Mouse (Mus musculus) olfactory bulb, adult 2 months (tissue): ENCODE data around the gene Tnp2. TPM values are rescaled to one million over a fixed set of nuclear protein-coding genes. Genes with fewer than 3 reads are reported as not detected.

Experiments used
- H3K27ac ChIP-seq: fragments of 200-500 bp; 2 replicates; pipeline ENCODE4 v1.5.1; 2012; ENCODE audit warnings: low read depth, low read length; ENCODE audit not compliant: insufficient read depth
- H3K4me1 ChIP-seq: fragments of 200-500 bp; 2 replicates; pipeline ENCODE4 v1.6.1; 2012; ENCODE audit warnings: low read length; ENCODE audit not compliant: control insufficient read depth, insufficient read depth
- H3K4me3 ChIP-seq: fragments of 200-500 bp; 2 replicates; pipeline ENCODE4 v1.5.1; 2012; ENCODE audit warnings: mild to moderate bottlenecking, low read depth, low read length, moderate library complexity; ENCODE audit not compliant: insufficient read depth
- CTCF ChIP-seq: fragments of 200-500 bp; IDR thresholded peaks from 2 replicates; pipeline ENCODE4 v1.5.1; 2012; ENCODE audit warnings: low read depth, mild to moderate bottlenecking, low read length, moderate library complexity; ENCODE audit not compliant: insufficient read depth
- POLR2A ChIP-seq: fragments of 200-500 bp; IDR thresholded peaks from 2 replicates; pipeline ENCODE4 v1.6.1; 2012; ENCODE audit warnings: mild to moderate bottlenecking, low read depth, low read length, moderate library complexity; ENCODE audit not compliant: insufficient read depth
- WGBS: fragments of 180-500 bp; shearing (Covaris S2); methylation state at CpG from one replicate; pipeline ENCODE4 v1.1.7; 2018; 5-methylcytosine and 5-hydroxymethylcytosine counted together
- polyA plus RNA-seq: library from polyadenylated mRNA; stranded (reverse); fragments of >200 nt; gene quantifications from 2 replicates; pipeline ENCODE4 v1.2.4, GENCODE M21; 2012; ENCODE audit warnings: low replicate concordance; ENCODE audit not compliant: missing spikeins, insufficient read depth, insufficient read length

The Tnp2 gene
- polyA plus RNA-seq, 1 experiment: not detected

DNA sequence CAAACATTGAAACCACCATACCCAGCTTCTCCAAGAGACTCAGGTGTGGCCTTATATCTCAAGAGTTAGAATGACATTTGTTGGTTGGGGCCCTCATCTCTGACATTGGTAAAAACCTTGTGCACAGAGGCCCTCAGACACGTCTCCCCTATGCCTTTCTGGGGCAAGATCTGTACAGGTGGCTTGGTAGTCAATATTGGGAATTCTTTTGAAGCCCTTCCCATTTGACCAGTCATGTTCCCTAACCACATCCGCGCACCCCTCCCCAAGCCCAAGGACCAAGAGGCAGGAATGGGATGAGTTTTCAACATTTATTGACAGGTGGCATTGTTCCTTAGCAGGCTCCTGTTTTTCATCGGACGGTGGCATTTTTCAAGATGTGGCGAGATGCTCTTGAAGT, 7.6 kb upstream of the Tnp2 start, which contains the start of gene Prm2:
Gene Prm2, minus strand, starts transcription at position 101 of the 400 bp plus-strand sequence.
- TF ChIP-seq CTCF (no peak), POLR2A (no peak)
- WGBS: 90% methylated on average over 6 of the region's 6 CpGs

GRCm38 (mm10) chr16:10790702-10791101, 2.2 kb upstream of the Tnp2 start, which contains the start of gene Prm3:
Gene Prm3, minus strand, starts transcription at chr16:10790914.
- H3K4me3 ChIP-seq: no peak within 1 kb of the TSS
- TF ChIP-seq POLR2A: no peak
- TF ChIP-seq CTCF: no peak
- H3K27ac ChIP-seq: no peak within 1 kb of the TSS
- 80% methylated on average over 9 of the region's 9 CpGs for WGBS
- peaks cover 6% of the 10 kb centered on the region for H3K4me1 ChIP-seq

More for the DNA sequence above, 7.6 kb upstream of the Tnp2 start, which contains the start of gene Prm2:
- H3K4me3 ChIP-seq: no peak within 1 kb of the TSS
- H3K27ac ChIP-seq: no peak within 1 kb of the TSS
- no peaks in the 10 kb centered on the region for H3K4me1 ChIP-seq

GRCm38 (mm10) chr16:10788866-10789265, 406 bp upstream of the Tnp2 start:
- Histone ChIP-seq H3K4me1 (peaks cover 15% of the 10 kb centered on the region), H3K27ac (no peak overlapping the region), H3K4me3 (no peak overlapping the region)
- no peak for TF ChIP-seq CTCF
- TF ChIP-seq POLR2A: no peak
- 72% methylated on average over 4 of the region's 4 CpGs for WGBS

DNA sequence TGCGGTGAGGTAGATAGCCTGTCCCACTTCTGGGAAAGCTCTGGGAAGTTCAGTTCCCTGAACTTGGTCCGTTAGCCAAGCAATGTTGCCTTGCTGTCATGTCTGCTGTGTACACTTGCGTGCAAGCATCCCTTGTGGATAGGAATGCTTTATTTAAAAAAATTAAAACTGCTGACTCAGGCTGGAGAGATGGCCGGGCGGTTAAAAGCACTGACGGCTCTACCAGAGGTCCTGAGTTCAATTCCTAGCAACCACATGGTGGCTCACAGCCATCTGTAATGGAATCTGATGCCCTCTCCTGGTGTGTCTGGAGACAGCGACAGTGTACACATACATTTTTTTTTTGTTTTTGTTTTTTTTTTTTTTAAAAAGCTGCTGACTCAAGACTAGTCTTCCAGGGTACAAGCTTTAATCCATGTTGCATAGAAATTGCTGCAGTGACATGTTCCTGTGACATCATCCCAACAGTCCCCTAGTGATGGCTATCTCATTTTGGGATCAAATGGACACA, 857 bp downstream of the Tnp2 start:
- Histone ChIP-seq H3K4me3 (no peak overlapping the region), H3K27ac (no peak overlapping the region), H3K4me1 (peaks cover 21% of the 10 kb centered on the region)
- TF ChIP-seq CTCF (no peak), POLR2A (no peak)
- WGBS: 84% methylated on average over 7 of the region's 7 CpGs

DNA sequence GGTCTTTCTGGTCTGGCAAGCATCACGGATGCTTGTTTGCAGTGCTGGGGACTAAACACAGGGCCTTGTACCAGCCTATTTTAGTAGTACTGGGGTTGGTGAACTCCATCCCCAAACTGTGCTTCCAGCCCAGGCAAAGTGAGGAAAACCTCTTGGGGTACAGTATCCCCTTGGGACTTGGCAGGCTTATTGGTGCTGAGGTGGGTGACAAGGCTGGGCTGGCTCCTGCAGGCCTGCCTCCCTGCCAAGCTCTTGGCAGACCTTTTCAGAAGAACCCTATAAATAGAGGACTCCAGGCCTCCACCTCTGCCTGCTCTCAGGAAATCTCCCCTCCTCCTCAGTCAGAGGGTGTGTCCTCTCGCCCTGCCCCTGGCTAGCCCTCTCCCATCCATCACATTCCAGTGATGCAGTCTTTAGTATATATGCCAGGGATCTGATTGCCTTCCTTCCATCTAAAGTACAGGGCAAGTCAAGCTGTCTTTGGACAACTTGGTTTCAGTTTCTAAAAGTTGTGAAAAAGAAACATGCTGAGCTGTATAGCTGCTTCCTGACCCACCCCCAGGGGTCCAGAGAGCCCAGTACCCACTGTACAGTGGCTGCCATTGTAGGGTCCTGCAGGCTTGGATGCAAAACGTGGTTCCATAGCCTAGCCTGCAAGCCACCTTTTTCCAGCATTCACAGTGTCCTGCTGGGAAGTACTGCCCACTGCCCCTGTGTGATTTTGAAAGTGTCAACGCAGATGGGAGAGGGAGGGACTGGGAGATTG, 1.5 kb downstream of the Tnp2 start:
- TF ChIP-seq CTCF (no peak), POLR2A (no peak)
- WGBS: 68% methylated on average over 4 of the region's 4 CpGs
- H3K27ac ChIP-seq: no peak overlapping the region; the same call in 1 of the 2 replicates
- peaks cover 24% of the 10 kb centered on the region for H3K4me1 ChIP-seq
- no peak overlapping the region for H3K4me3 ChIP-seq

- H3K4me1 ChIP-seq: peaks cover 24% of the 10 kb centered on the region
- H3K4me3 ChIP-seq: peak overlapping the region; percentile 69
- H3K27ac ChIP-seq: peak overlapping the region; percentile 71
- no peak for TF ChIP-seq POLR2A
- peak; percentile 73 for TF ChIP-seq CTCF
- under 1% methylated on average over 9 of the region's 9 CpGs for WGBS
These were observed 2.2 kb downstream of the Tnp2 start for GRCm38 (mm10) chr16:10786288-10786687.

DNA sequence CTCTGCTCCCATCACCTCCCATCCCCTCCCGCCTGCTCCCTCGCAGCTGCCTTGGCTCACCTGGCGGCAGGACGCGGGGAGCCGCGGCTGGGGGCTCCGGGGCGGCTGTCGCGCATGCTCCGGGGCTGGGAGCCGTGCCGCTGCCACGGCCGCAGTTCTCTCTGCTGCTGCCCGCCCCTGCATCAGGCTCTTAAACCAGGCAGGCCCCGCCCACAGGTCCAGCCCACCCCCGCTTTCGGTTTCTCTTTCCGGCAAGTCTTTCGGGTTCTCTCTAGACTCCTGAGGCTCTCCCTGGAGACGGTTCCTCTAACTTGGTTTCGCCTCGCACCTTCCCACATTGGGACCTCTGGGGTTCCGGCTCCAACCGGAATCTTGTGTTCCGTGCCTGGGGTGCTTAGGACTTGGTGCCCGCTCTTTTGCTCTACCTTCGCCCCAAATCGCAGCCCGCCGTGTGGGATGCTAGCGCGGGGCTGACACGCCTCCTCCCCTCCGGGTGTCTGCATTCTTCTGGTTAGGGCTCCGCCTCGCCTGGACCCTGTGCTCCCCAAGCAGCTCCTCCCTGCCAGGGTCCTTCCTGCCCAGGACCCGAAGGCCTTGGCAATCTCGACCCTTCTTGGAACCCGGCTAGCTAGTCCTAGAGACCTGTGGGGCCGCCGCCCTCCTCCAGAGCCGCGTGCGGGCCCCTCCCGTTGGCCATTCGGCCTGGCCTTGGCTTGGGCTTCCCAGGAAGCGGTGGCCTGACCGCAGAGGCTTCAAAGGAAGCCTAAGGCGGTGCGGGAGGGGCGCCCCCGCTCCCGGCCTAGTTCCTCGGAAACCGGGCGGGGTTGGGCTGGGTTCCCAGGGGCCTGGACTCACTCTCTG, 2.9 kb downstream of the Tnp2 start, which contains the start of gene Socs1:
Gene Socs1, minus strand, starts transcription at position 166 of the 861 bp plus-strand sequence.
- TF ChIP-seq POLR2A: peak; percentile 45; the same call in 1 of the 2 replicates
- no peak for TF ChIP-seq CTCF
- under 1% methylated on average over 59 of the region's 59 CpGs for WGBS
- peak within 1 kb of the TSS; percentile 69 for H3K4me3 ChIP-seq
- peak within 1 kb of the TSS; percentile 71 for H3K27ac ChIP-seq
- peaks cover 24% of the 10 kb centered on the region for H3K4me1 ChIP-seq

- Histone ChIP-seq H3K27ac (peak overlapping the region; percentile 71), H3K4me3 (peak overlapping the region; percentile 69), H3K4me1 (peaks cover 24% of the 10 kb centered on the region)
- TF ChIP-seq CTCF (peak; percentile 78), POLR2A (no peak)
- WGBS: under 1% methylated on average over 55 of the region's 55 CpGs
These were observed 3.6 kb downstream of the Tnp2 start for GRCm38 (mm10) chr16:10784793-10785370.
